Mouse (Mus musculus): ENCODE measurements around the gene Arhgap27. TPM values are rescaled to one million over a fixed set of nuclear protein-coding genes. Genes with fewer than 3 reads are reported as not detected.

The Arhgap27 gene
- total and polyA plus RNA-seq, 2 experiments from 2014 or later, result 4.8 to 5.6 TPM

DNA sequence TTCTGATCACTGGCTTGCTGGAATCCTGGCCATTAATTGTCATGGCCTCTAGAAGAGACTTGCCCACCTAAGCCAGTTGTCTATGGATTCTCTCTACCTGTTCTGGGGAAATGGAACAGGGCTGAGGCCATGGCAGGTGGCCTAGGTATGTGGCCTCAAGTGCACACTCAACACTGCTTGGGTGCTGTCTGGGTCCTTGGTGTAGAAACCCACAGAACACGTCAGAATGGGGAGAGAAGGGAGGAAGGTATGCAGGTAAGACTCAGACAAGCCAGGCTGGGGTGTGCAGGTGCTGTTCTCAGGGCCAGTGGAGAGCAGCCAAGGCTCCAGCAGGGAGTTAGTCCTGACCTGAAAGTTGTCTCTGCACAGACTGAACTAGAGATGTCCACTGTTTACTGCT, 45.5 kb downstream of the Arhgap27 start:
- no peak for ATAC-seq
- 86% methylated on average over 1 of the region's 1 CpGs for WGBS
- Histone ChIP-seq H3K36me3 (ENCODE audit: insufficient read depth) (no peaks in the 10 kb centered on the region), H3K27ac (ENCODE audit: low read depth, low read length) (no peak overlapping the region), H3K9ac (no peak overlapping the region), H3K27me3 (ENCODE audit: insufficient read depth, low read length) (no peaks in the 10 kb centered on the region), H3K4me2 (ENCODE audit: low read depth) (no peak overlapping the region), H3K4me1 (ENCODE audit: insufficient read depth) (no peaks in the 10 kb centered on the region), H3K4me3 (ENCODE audit: low read depth, low read length) (no peak overlapping the region), H3K9me3 (ENCODE audit: low read length) (no peaks in the 10 kb centered on the region)
- no peak for TF ChIP-seq CTCF (IDR thresholded peaks at IDR 0.05; ENCODE audit: low read depth)
- DNase-seq, result no peak

GRCm38 (mm10) chr11:103315379-103315778, 48.1 kb downstream of the Arhgap27 start:
- H3K27me3 ChIP-seq (ENCODE audit: insufficient read depth, low read length), result peaks cover 3% of the 10 kb centered on the region; the same call in 1 of the 2 replicates
- no peak for TF ChIP-seq CTCF (IDR thresholded peaks at IDR 0.05; ENCODE audit: low read depth)
- H3K4me3 ChIP-seq (ENCODE audit: low read depth, low read length), result no peak overlapping the region
- ATAC-seq (no peak), DNase-seq (no peak)
- no peak overlapping the region for H3K4me2 ChIP-seq (ENCODE audit: low read depth)
- H3K27ac ChIP-seq (ENCODE audit: low read depth, low read length), result no peak overlapping the region
- H3K4me1 ChIP-seq (ENCODE audit: insufficient read depth), result no peaks in the 10 kb centered on the region
- H3K9me3 ChIP-seq (ENCODE audit: low read length), result no peaks in the 10 kb centered on the region
- H3K9ac ChIP-seq, result no peak overlapping the region
- H3K36me3 ChIP-seq (ENCODE audit: insufficient read depth), result no peaks in the 10 kb centered on the region
- WGBS, result 91% methylated on average over 5 of the region's 5 CpGs

GRCm38 (mm10) chr11:103314736-103315374, 48.6 kb downstream of the Arhgap27 start:
- H3K9me3 ChIP-seq (ENCODE audit: low read length), result no peaks in the 10 kb centered on the region
- ATAC-seq (no peak), DNase-seq (no peak)
- H3K4me1 ChIP-seq (ENCODE audit: insufficient read depth), result no peaks in the 10 kb centered on the region
- H3K27ac ChIP-seq (ENCODE audit: low read depth, low read length), result no peak overlapping the region
- no peak overlapping the region for H3K9ac ChIP-seq
- H3K4me3 ChIP-seq (ENCODE audit: low read depth, low read length), result no peak overlapping the region
- H3K27me3 ChIP-seq (ENCODE audit: insufficient read depth, low read length), result peaks cover 3% of the 10 kb centered on the region; the same call in 1 of the 2 replicates
- no peak overlapping the region for H3K4me2 ChIP-seq (ENCODE audit: low read depth)
- H3K36me3 ChIP-seq (ENCODE audit: insufficient read depth), result no peaks in the 10 kb centered on the region
- WGBS, result 78% methylated on average over 10 of the region's 10 CpGs
- no peak for TF ChIP-seq CTCF (IDR thresholded peaks at IDR 0.05; ENCODE audit: low read depth)

GRCm38 (mm10) chr11:103313542-103313941, 50.0 kb downstream of the Arhgap27 start:
- no peak for ATAC-seq
- Histone ChIP-seq H3K27me3 (ENCODE audit: insufficient read depth, low read length) (peaks cover 3% of the 10 kb centered on the region; the same call in 1 of the 2 replicates), H3K4me3 (ENCODE audit: low read depth, low read length) (no peak overlapping the region), H3K4me2 (ENCODE audit: low read depth) (no peak overlapping the region), H3K36me3 (ENCODE audit: insufficient read depth) (no peaks in the 10 kb centered on the region), H3K4me1 (ENCODE audit: insufficient read depth) (no peaks in the 10 kb centered on the region), H3K27ac (ENCODE audit: low read depth, low read length) (no peak overlapping the region), H3K9me3 (ENCODE audit: low read length) (no peaks in the 10 kb centered on the region), H3K9ac (no peak overlapping the region)
- no peak for TF ChIP-seq CTCF (IDR thresholded peaks at IDR 0.05; ENCODE audit: low read depth)
- 85% methylated on average over 6 of the region's 6 CpGs for WGBS
- DNase-seq, result no peak

DNA sequence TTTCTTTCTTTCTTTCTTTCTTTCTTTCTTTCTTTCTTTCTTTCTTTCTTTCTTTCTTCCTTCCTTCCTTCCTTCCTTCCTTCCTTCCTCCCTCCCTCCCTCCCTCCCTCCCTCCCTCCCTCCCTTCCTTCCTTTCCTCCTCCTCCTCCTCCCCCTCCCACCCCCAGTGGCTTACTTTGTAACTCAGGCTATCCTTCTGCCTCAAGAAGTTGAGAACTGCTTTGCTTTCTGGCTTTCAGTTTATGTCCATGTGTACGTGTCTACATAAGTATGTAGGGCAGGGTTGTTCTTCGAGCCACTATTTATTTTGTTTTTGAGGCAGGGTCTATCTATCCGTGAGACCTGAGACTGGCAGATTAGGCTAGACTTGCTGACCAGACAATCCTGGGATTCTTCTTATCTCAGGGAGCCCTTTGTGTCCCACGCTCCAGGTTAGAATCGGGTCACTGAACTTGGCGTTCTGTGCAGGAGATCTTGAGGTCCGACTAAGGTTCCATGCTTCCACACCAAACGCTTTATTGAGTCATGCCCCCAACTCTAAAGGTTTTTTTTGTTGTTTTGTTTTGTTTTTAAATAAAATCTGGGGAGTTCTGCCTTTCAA, 50.7 kb downstream of the Arhgap27 start:
- TF ChIP-seq CTCF (IDR thresholded peaks at IDR 0.05; ENCODE audit: low read depth), result no peak
- Histone ChIP-seq H3K27ac (ENCODE audit: low read depth, low read length) (no peak overlapping the region), H3K9me3 (ENCODE audit: low read length) (no peaks in the 10 kb centered on the region), H3K27me3 (ENCODE audit: insufficient read depth, low read length) (peaks cover 3% of the 10 kb centered on the region; the same call in 1 of the 2 replicates), H3K9ac (no peak overlapping the region), H3K4me1 (ENCODE audit: insufficient read depth) (no peaks in the 10 kb centered on the region), H3K4me3 (ENCODE audit: low read depth, low read length) (no peak overlapping the region), H3K4me2 (ENCODE audit: low read depth) (no peak overlapping the region), H3K36me3 (ENCODE audit: insufficient read depth) (no peaks in the 10 kb centered on the region)
- no peak for ATAC-seq
- DNase-seq, result no peak
- WGBS, result 66% methylated on average over 8 of the region's 8 CpGs

DNA sequence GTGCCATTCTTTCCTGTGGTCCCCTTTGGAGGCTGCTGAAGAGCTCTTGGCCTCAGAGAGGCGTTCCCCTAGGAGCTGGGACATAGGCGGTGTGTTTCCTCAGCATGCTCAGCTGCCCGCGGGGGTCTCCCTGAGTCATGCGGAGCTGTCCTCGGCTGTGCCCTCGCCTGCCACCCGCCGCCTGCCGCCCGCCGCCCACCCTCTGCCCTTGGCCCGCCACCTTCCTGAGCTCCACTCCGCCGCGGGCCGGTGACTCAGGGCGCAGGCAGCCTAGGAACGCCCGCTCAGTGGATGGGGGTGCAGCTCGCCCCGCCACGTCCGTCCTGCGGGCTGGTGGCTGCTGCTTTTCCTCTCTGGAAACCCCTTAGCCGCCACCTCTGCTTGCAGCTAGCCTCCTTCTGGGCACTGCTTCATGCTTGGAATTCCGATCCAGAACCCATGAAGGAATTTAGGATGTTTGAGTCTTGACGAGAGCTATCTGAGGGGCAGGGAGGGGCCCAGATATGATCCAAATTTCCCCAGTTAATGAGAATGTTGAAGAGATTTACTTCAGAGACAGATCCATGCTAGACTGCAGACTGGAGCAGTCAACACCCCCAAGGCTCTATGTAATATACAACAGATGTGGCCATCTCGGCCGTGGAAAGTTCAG, 51.4 kb downstream of the Arhgap27 start:
- Histone ChIP-seq H3K4me1 (ENCODE audit: insufficient read depth) (no peaks in the 10 kb centered on the region), H3K27ac (ENCODE audit: low read depth, low read length) (no peak overlapping the region), H3K27me3 (ENCODE audit: insufficient read depth, low read length) (peaks cover 3% of the 10 kb centered on the region; the same call in 1 of the 2 replicates), H3K4me3 (ENCODE audit: low read depth, low read length) (peak overlapping the region; percentile 20), H3K9me3 (ENCODE audit: low read length) (no peaks in the 10 kb centered on the region), H3K4me2 (ENCODE audit: low read depth) (peak overlapping the region; percentile 55), H3K36me3 (ENCODE audit: insufficient read depth) (no peaks in the 10 kb centered on the region), H3K9ac (peak overlapping the region; percentile 28; the same call in 1 of the 2 replicates)
- ATAC-seq (no peak), DNase-seq (no peak)
- TF ChIP-seq CTCF (IDR thresholded peaks at IDR 0.05; ENCODE audit: low read depth), result no peak
- WGBS, result 6% methylated on average over 30 of the region's 30 CpGs

Measured in forebrain, postnatal 0 days (tissue).